Mouse (Mus musculus) lung, embryonic 14.5 days (tissue): Measurements from ENCODE around the gene Cltc. TPM values are rescaled to one million over a fixed set of nuclear protein-coding genes. Genes with fewer than 3 reads are reported as not detected.

ENCODE experiments used
- ATAC-seq: fragments of 200-750 bp; cut with Nextera tagmentation; 2 replicates; pipeline ENCODE4 v1.8.0; 2017; ENCODE audit warnings: mild to moderate bottlenecking, moderate TSS enrichment, moderate library complexity; ENCODE audit not compliant: insufficient read depth
- DNase-seq: peaks from one replicate; pipeline ENCODE4 v3.0.0-alpha.2; 2015
- H3K27ac ChIP-seq: fragments of 300-500 bp; sonication (generic); 2 replicates; pipeline ENCODE4 v1.5.1; 2014; ENCODE audit warnings: low read depth, mild to moderate bottlenecking, moderate library complexity
- H3K27me3 ChIP-seq: fragments of 300-500 bp; sonication (generic); 2 replicates; pipeline ENCODE4 v1.6.1; 2014; ENCODE audit warnings: low read length, control low read depth; ENCODE audit not compliant: insufficient read depth
- H3K36me3 ChIP-seq: fragments of 300-500 bp; sonication (generic); 2 replicates; pipeline ENCODE4 v1.6.1; 2014; ENCODE audit warnings: control low read depth; ENCODE audit not compliant: insufficient read depth
- H3K4me1 ChIP-seq: fragments of 300-500 bp; sonication (generic); 2 replicates; pipeline ENCODE4 v1.6.1; 2014; ENCODE audit warnings: antibody characterized with exemption, control low read depth; ENCODE audit not compliant: insufficient read depth
- H3K4me2 ChIP-seq: fragments of 300-500 bp; sonication (generic); 2 replicates; pipeline ENCODE4 v1.6.1; 2014; ENCODE audit warnings: mild to moderate bottlenecking
- H3K4me3 ChIP-seq: fragments of 300-500 bp; sonication (generic); 2 replicates; pipeline ENCODE4 v1.5.1; 2014; ENCODE audit warnings: low read depth, low read length
- H3K9ac ChIP-seq: fragments of 300-500 bp; sonication (generic); 2 replicates; pipeline ENCODE4 v1.6.1; 2014
- H3K9me3 ChIP-seq: fragments of 300-500 bp; sonication (generic); 2 replicates; pipeline ENCODE4 v1.6.1; 2016; ENCODE audit warnings: low read depth, low read length, control low read depth
- CTCF ChIP-seq: IDR thresholded peaks from 2 replicates; pipeline ENCODE4 v1.5.1; 2016; ENCODE audit warnings: antibody characterized with exemption, low read depth
- WGBS: fragments of 180-500 bp; shearing (Covaris S2); extraction: QIAGEN DNeasy Blood & Tissue Kit; methylation state at CpG from one replicate; pipeline ENCODE4 v1.1.7; 2014; 5-methylcytosine and 5-hydroxymethylcytosine counted together
- polyA plus RNA-seq: library from polyadenylated mRNA; unstranded; fragments of >200 nt; fragmentation: Nextera tagmentation; extraction: Ambion mirVana; gene quantifications from 2 replicates; pipeline ENCODE4 v1.2.1, GENCODE M21; 2014

Gene Cltc
- polyA plus RNA-seq, 1 experiment from 2014 or later, result 179 TPM

GRCm38 (mm10) chr11:86655671-86656070 lies 101.7 kb downstream of the Cltc start:
- Histone ChIP-seq H3K4me3 (no peak overlapping the region), H3K27me3 (no peaks in the 10 kb centered on the region), H3K9ac (no peak overlapping the region), H3K27ac (no peak overlapping the region), H3K4me2 (no peak overlapping the region), H3K9me3 (no peaks in the 10 kb centered on the region), H3K4me1 (no peaks in the 10 kb centered on the region), H3K36me3 (peaks cover 15% of the 10 kb centered on the region)
- no peak for ATAC-seq
- 16% methylated on average over 1 of the region's 1 CpGs for WGBS
- DNase-seq, result peak; percentile 80
- peak; percentile 61 for TF ChIP-seq CTCF

DNA sequence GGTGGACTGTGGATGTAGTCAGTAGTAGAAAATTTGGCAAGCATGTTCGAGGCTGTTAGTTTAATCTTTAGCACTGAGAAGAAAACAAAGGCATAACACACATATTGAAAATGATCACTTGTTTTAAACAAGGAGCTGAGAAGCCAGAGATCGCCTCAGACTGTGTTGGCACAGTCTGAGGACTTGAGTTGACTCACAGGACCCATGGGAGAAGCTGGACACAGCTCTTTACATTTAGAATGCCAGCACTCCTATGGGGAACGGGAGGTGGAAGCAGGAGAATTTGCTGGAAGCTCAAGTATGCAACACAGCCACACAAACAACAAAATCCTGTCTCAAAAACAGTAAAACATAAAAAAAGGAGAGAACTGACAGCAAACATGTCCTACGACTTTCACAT lies 103.3 kb downstream of the Cltc start:
- WGBS, result 79% methylated on average over 4 of the region's 4 CpGs
- Histone ChIP-seq H3K36me3 (peaks cover 8% of the 10 kb centered on the region; the same call in 1 of the 2 replicates), H3K27me3 (no peaks in the 10 kb centered on the region), H3K9me3 (no peaks in the 10 kb centered on the region), H3K4me3 (no peak overlapping the region), H3K27ac (no peak overlapping the region), H3K9ac (no peak overlapping the region), H3K4me1 (no peaks in the 10 kb centered on the region), H3K4me2 (no peak overlapping the region)
- TF ChIP-seq CTCF, result no peak
- DNase-seq (no peak), ATAC-seq (no peak)

DNA sequence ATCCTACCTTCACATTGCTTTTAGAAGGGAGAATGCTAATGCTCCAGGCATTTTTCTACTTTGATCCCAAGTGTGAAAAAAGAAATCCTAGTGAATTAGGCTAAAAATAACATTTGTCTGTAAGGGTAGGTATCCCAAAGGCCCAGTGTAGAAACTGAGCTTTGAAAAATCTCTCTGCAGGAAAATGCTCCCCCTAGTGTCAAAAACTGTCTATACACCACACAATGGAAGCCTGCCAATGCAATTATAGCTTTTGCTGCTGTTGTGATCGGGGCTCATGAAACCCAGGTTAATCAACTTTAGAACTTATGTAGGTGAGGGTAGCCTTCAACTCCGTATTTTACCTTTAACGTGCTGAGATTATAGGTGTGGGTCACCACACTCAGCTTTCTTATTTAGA lies 103.9 kb downstream of the Cltc start:
- peak; percentile 80 for TF ChIP-seq CTCF
- H3K27ac ChIP-seq, result no peak overlapping the region
- H3K4me2 ChIP-seq, result no peak overlapping the region
- H3K4me3 ChIP-seq, result no peak overlapping the region
- no peaks in the 10 kb centered on the region for H3K9me3 ChIP-seq
- 28% methylated on average over 3 of the region's 3 CpGs for WGBS
- H3K4me1 ChIP-seq, result no peaks in the 10 kb centered on the region
- DNase-seq, result peak; percentile 91
- 0 out of 2 replicates have a peak, but pooled peaks cover 3% of the 10 kb centered on the region for H3K36me3 ChIP-seq
- H3K9ac ChIP-seq, result no peak overlapping the region
- ATAC-seq, result no peak
- H3K27me3 ChIP-seq, result no peaks in the 10 kb centered on the region

- H3K36me3 ChIP-seq, result no peaks in the 10 kb centered on the region
- H3K27me3 ChIP-seq, result no peaks in the 10 kb centered on the region
- no peak for TF ChIP-seq CTCF
- WGBS, result 85% methylated on average over 4 of the region's 4 CpGs
- no peaks in the 10 kb centered on the region for H3K9me3 ChIP-seq
- DNase-seq (no peak), ATAC-seq (no peak)
- H3K4me1 ChIP-seq, result no peaks in the 10 kb centered on the region
- H3K4me3 ChIP-seq, result no peak overlapping the region
- no peak overlapping the region for H3K4me2 ChIP-seq
- H3K27ac ChIP-seq, result no peak overlapping the region
- H3K9ac ChIP-seq, result no peak overlapping the region
Measured at GRCm38 (mm10) chr11:86652578-86652979, 104.8 kb downstream of the Cltc start.

DNA sequence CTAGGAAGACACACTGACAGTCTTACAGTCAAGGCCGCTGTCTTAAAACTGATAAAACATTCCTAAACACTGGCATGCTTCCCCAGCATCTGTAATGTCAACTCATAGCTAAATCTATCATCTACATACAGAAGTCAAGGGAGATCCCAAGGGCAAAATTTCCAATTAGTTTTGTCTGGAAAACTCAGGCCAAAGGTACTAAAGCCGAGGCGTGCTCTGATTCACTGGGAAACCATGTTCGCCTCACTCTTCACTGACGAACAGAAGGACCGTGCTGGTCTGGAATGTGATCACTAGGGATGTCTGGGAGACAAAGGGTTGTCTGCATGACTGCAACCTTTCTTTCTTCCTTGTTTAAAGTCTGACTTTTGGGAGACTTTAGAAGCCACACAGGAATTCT lies 106.7 kb downstream of the Cltc start:
- Histone ChIP-seq H3K27ac (0 out of 2 replicates have a peak overlapping the region, but pooled peaks have one; percentile 20), H3K4me1 (no peaks in the 10 kb centered on the region), H3K9ac (no peak overlapping the region), H3K36me3 (no peaks in the 10 kb centered on the region), H3K4me3 (no peak overlapping the region), H3K27me3 (no peaks in the 10 kb centered on the region), H3K4me2 (no peak overlapping the region), H3K9me3 (no peaks in the 10 kb centered on the region)
- DNase-seq, result no peak
- no peak for ATAC-seq
- WGBS, result 56% methylated on average over 6 of the region's 6 CpGs
- TF ChIP-seq CTCF, result no peak

DNA sequence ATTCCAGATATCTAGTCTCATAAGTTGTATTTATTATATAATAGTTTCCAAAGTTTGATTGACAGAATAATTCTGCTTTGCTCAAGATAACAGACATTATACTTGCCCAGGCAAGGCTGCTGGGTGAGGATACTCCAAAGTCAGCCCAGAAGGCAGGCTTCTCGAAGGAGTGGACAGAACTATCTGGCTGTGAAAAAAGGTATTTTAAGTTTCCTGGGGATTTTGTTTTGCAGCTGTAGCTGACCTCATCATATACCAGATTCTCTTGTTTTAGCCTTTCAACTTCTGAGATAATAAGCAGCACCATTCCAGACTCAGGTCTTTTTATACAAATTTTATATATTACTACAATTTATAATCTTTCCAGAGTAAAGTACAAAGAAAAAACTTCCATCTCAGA lies 107.8 kb downstream of the Cltc start:
- no peak for DNase-seq
- 85% methylated on average over 1 of the region's 1 CpGs for WGBS
- Histone ChIP-seq H3K9me3 (no peaks in the 10 kb centered on the region), H3K4me1 (no peaks in the 10 kb centered on the region), H3K27me3 (no peaks in the 10 kb centered on the region), H3K4me2 (no peak overlapping the region), H3K4me3 (no peak overlapping the region), H3K27ac (no peak overlapping the region), H3K9ac (no peak overlapping the region), H3K36me3 (no peaks in the 10 kb centered on the region)
- TF ChIP-seq CTCF, result no peak
- no peak for ATAC-seq

DNA sequence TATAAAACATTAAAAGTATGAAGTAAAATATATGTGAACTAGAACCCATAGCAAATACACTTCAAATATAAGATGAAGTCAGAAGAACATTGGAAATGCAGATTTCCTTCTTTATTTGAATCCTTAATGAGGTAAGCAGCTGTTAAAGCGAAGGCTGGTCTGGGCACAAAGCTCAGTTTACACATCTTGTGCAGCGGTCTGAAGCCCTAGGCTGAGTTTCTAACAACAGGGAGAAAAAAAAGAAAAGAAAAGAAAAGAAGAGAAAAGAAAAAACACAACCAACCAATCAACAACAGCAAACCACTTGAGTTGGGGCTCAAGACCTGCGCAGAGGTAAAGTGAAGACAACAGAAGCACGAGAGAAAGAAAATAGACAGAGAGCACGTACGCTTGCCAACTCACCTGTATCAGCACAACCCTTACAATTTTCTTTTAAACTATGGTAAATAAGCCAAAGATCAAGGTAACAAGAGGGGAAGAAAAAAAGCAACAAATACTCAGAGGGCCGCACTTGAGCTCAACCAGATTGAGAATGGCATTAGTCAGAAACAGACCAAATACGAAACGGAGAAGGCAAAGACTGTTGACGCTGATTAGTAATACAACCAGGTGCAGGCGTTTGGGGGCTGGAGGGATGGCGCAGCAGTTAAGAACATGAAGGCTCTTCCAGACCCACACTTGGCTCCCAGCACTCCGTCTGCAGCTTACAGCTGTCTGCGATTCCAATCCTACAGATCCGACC lies 109.5 kb downstream of the Cltc start:
- Histone ChIP-seq H3K4me2 (no peak overlapping the region), H3K4me3 (no peak overlapping the region), H3K4me1 (no peaks in the 10 kb centered on the region), H3K9ac (no peak overlapping the region), H3K27ac (peak overlapping the region; percentile 54), H3K27me3 (no peaks in the 10 kb centered on the region), H3K36me3 (peaks cover 3% of the 10 kb centered on the region; the same call in 1 of the 2 replicates), H3K9me3 (no peaks in the 10 kb centered on the region)
- 76% methylated on average over 15 of the region's 15 CpGs for WGBS
- TF ChIP-seq CTCF, result no peak
- DNase-seq (no peak), ATAC-seq (no peak)
